Mouse (Mus musculus): Measurements from ENCODE around the gene Dnaaf5.

GRCm38 (mm10) chr5:139229716-139230115 is 79.7 kb downstream of the Dnaaf5 start:
- TF ChIP-seq MAFK (IDR thresholded peaks at IDR 0.05; ENCODE audit: insufficient read depth, low read depth, low read length) = no peak
- no peak for TF ChIP-seq CHD2 (IDR thresholded peaks at IDR 0.05; ENCODE audit: low read depth, low read length)
- no peak for TF ChIP-seq HCFC1 (IDR thresholded peaks at IDR 0.05; ENCODE audit: borderline replicate concordance, insufficient read depth, low read length)
- TF ChIP-seq ZNF384 (IDR thresholded peaks at IDR 0.05; ENCODE audit: low read depth, low read length) = no peak
- TF ChIP-seq ZC3H11A (IDR thresholded peaks at IDR 0.05; ENCODE audit: borderline replicate concordance, low read depth, low read length) = no peak

All from ES-E14 (cell line).